Mouse (Mus musculus) CD4-positive, CD25-positive, alpha-beta regulatory T cell (primary cell): Measurements from ENCODE around the gene Slitrk5. TPM values are rescaled to one million over a fixed set of nuclear protein-coding genes. Genes with fewer than 3 reads are reported as not detected.

Experiments
- polyA plus RNA-seq: library from polyadenylated mRNA; unstranded; fragments of 100-300 nt; shearing (Covaris generic); gene quantifications from one replicate; pipeline ENCODE4 v1.2.1, GENCODE M21; 2017

Slitrk5 gene
- polyA plus RNA-seq, result not detected

GRCm38 (mm10) chr14:111674664-111675147 lies at the start of gene Slitrk5:
TSS of gene Slitrk5 (plus strand) at chr14:111675097.

